Mouse (Mus musculus): ENCODE measurements around the gene Lrrc55. TPM values are rescaled to one million over a fixed set of nuclear protein-coding genes. Genes with fewer than 3 reads are reported as not detected.

Gene Lrrc55
- polyA plus RNA-seq, 1 experiment from 2014 or later: 1.4 TPM

GRCm38 (mm10) chr2:85205170-85205569, 8.2 kb upstream of the Lrrc55 start:
- no peaks in the 10 kb centered on the region for H3K27me3 ChIP-seq (replicated peaks; ENCODE audit: control insufficient read depth, insufficient read depth, low read length)
- no peaks in the 10 kb centered on the region for H3K9me3 ChIP-seq (ENCODE audit: control insufficient read depth)
- H3K4me2 ChIP-seq (replicated peaks; ENCODE audit: low read depth): no peak overlapping the region
- H3K4me1 ChIP-seq (replicated peaks; ENCODE audit: control insufficient read depth, insufficient read depth, low read length): no peaks in the 10 kb centered on the region
- H3K27ac ChIP-seq (ENCODE audit: low read depth, low read length): no peak overlapping the region
- no peak overlapping the region for H3K9ac ChIP-seq (ENCODE audit: low read depth, low read length)
- TF ChIP-seq CTCF (IDR thresholded peaks at IDR 0.05; ENCODE audit: low read depth): no peak
- 83% methylated on average over 8 of the region's 8 CpGs for WGBS
- no peak for ATAC-seq
- no peaks in the 10 kb centered on the region for H3K36me3 ChIP-seq (ENCODE audit: control insufficient read depth, insufficient read depth)
- H3K4me3 ChIP-seq (ENCODE audit: low read depth, low read length): no peak overlapping the region

- 5% methylated on average over 24 of the region's 24 CpGs for WGBS
- Histone ChIP-seq H3K9me3 (ENCODE audit: control insufficient read depth) (no peaks in the 10 kb centered on the region), H3K4me3 (ENCODE audit: low read depth, low read length) (peak overlapping the region; percentile 9; the same call in 1 of the 2 replicates), H3K4me2 (replicated peaks; ENCODE audit: low read depth) (peak overlapping the region; percentile 49), H3K27me3 (replicated peaks; ENCODE audit: control insufficient read depth, insufficient read depth, low read length) (no peaks in the 10 kb centered on the region), H3K4me1 (replicated peaks; ENCODE audit: control insufficient read depth, insufficient read depth, low read length) (no peaks in the 10 kb centered on the region), H3K36me3 (ENCODE audit: control insufficient read depth, insufficient read depth) (no peaks in the 10 kb centered on the region), H3K9ac (ENCODE audit: low read depth, low read length) (no peak overlapping the region), H3K27ac (ENCODE audit: low read depth, low read length) (no peak overlapping the region)
- ATAC-seq: no peak
- TF ChIP-seq CTCF (IDR thresholded peaks at IDR 0.05; ENCODE audit: low read depth): no peak
Observed at GRCm38 (mm10) chr2:85198011-85198965, 1.3 kb upstream of the Lrrc55 start.

GRCm38 (mm10) chr2:85194566-85194965, 2.4 kb downstream of the Lrrc55 start:
- Histone ChIP-seq H3K27me3 (replicated peaks; ENCODE audit: control insufficient read depth, insufficient read depth, low read length) (no peaks in the 10 kb centered on the region), H3K4me1 (replicated peaks; ENCODE audit: control insufficient read depth, insufficient read depth, low read length) (no peaks in the 10 kb centered on the region), H3K9ac (ENCODE audit: low read depth, low read length) (no peak overlapping the region), H3K27ac (ENCODE audit: low read depth, low read length) (no peak overlapping the region), H3K4me2 (replicated peaks; ENCODE audit: low read depth) (no peak overlapping the region), H3K36me3 (ENCODE audit: control insufficient read depth, insufficient read depth) (no peaks in the 10 kb centered on the region), H3K9me3 (ENCODE audit: control insufficient read depth) (no peaks in the 10 kb centered on the region), H3K4me3 (ENCODE audit: low read depth, low read length) (no peak overlapping the region)
- no peak for ATAC-seq
- TF ChIP-seq CTCF (IDR thresholded peaks at IDR 0.05; ENCODE audit: low read depth): no peak
- WGBS: 58% methylated on average over 1 of the region's 1 CpGs

- no peak for ATAC-seq
- no peak overlapping the region for H3K27ac ChIP-seq (ENCODE audit: low read depth, low read length)
- H3K4me1 ChIP-seq (replicated peaks; ENCODE audit: control insufficient read depth, insufficient read depth, low read length): no peaks in the 10 kb centered on the region
- no peak overlapping the region for H3K4me2 ChIP-seq (replicated peaks; ENCODE audit: low read depth)
- H3K9ac ChIP-seq (ENCODE audit: low read depth, low read length): no peak overlapping the region
- H3K27me3 ChIP-seq (replicated peaks; ENCODE audit: control insufficient read depth, insufficient read depth, low read length): no peaks in the 10 kb centered on the region
- WGBS: 85% methylated on average over 6 of the region's 6 CpGs
- no peaks in the 10 kb centered on the region for H3K36me3 ChIP-seq (ENCODE audit: control insufficient read depth, insufficient read depth)
- no peak overlapping the region for H3K4me3 ChIP-seq (ENCODE audit: low read depth, low read length)
- no peaks in the 10 kb centered on the region for H3K9me3 ChIP-seq (ENCODE audit: control insufficient read depth)
- no peak for TF ChIP-seq CTCF (IDR thresholded peaks at IDR 0.05; ENCODE audit: low read depth)
Observed at GRCm38 (mm10) chr2:85187582-85188151, 9.3 kb downstream of the Lrrc55 start.

- H3K4me2 ChIP-seq (replicated peaks; ENCODE audit: low read depth): no peak overlapping the region
- TF ChIP-seq CTCF (IDR thresholded peaks at IDR 0.05; ENCODE audit: low read depth): no peak
- H3K9me3 ChIP-seq (ENCODE audit: control insufficient read depth): no peaks in the 10 kb centered on the region
- H3K27ac ChIP-seq (ENCODE audit: low read depth, low read length): no peak overlapping the region
- H3K4me3 ChIP-seq (ENCODE audit: low read depth, low read length): no peak overlapping the region
- no peak overlapping the region for H3K9ac ChIP-seq (ENCODE audit: low read depth, low read length)
- WGBS: 51% methylated on average over 4 of the region's 4 CpGs
- H3K27me3 ChIP-seq (replicated peaks; ENCODE audit: control insufficient read depth, insufficient read depth, low read length): no peaks in the 10 kb centered on the region
- H3K4me1 ChIP-seq (replicated peaks; ENCODE audit: control insufficient read depth, insufficient read depth, low read length): no peaks in the 10 kb centered on the region
- ATAC-seq: no peak
- H3K36me3 ChIP-seq (ENCODE audit: control insufficient read depth, insufficient read depth): no peaks in the 10 kb centered on the region
Observed at GRCm38 (mm10) chr2:85178139-85178800, 18.7 kb downstream of the Lrrc55 start.

- no peak for TF ChIP-seq CTCF (IDR thresholded peaks at IDR 0.05; ENCODE audit: low read depth)
- 81% methylated on average over 6 of the region's 6 CpGs for WGBS
- no peaks in the 10 kb centered on the region for H3K4me1 ChIP-seq (replicated peaks; ENCODE audit: control insufficient read depth, insufficient read depth, low read length)
- no peaks in the 10 kb centered on the region for H3K36me3 ChIP-seq (ENCODE audit: control insufficient read depth, insufficient read depth)
- no peak overlapping the region for H3K4me3 ChIP-seq (ENCODE audit: low read depth, low read length)
- no peaks in the 10 kb centered on the region for H3K9me3 ChIP-seq (ENCODE audit: control insufficient read depth)
- no peak overlapping the region for H3K27ac ChIP-seq (ENCODE audit: low read depth, low read length)
- ATAC-seq: no peak
- H3K9ac ChIP-seq (ENCODE audit: low read depth, low read length): no peak overlapping the region
- H3K4me2 ChIP-seq (replicated peaks; ENCODE audit: low read depth): no peak overlapping the region
- H3K27me3 ChIP-seq (replicated peaks; ENCODE audit: control insufficient read depth, insufficient read depth, low read length): no peaks in the 10 kb centered on the region
Observed at GRCm38 (mm10) chr2:85173545-85173944, 23.5 kb downstream of the Lrrc55 start.

Measured in intestine, postnatal 0 days (tissue).